Mouse (Mus musculus): Measurements from ENCODE around the gene Plg.

DNA sequence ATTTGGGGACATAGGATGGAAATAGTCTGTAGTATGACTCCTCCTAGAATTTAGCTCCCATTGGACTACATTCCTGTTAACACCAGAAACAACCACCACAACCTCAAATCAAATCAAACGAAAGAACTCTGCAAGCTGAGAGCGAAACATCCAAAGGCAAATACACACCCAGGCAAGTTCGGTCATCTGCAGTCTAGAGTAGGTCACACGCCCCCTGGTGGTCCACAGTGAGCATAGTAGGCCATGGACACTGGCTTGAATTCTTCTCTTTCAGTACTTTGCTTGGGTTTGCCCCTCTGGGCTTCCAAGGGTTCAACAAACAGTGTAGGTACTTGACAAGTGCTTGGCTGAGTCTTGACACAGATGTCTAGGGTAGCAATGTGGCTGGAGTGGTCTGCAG is 6.4 kb upstream of the Plg start:
- TF ChIP-seq POLR2A (IDR thresholded peaks at IDR 0.05; ENCODE audit: insufficient read depth, low read depth, low read length): no peak
- TF ChIP-seq CTCF (IDR thresholded peaks at IDR 0.05): peak; percentile 94
- peak; percentile 38; the same call in 1 of the 2 replicates for TF ChIP-seq EP300 (IDR thresholded peaks at IDR 0.05; ENCODE audit: insufficient read depth, low read depth, low read length)

Measured in heart, adult 2 months (tissue).